Mouse (Mus musculus): ENCODE measurements around the gene 3110082I17Rik. TPM values are rescaled to one million over a fixed set of nuclear protein-coding genes. Genes with fewer than 3 reads are reported as not detected.
A peak's percentile ranks its signal among the peaks of the same experiment; 100 is the strongest.

The 3110082I17Rik gene
- polyA plus RNA-seq, 1 experiment from 2014 or later: 21.3 TPM

DNA sequence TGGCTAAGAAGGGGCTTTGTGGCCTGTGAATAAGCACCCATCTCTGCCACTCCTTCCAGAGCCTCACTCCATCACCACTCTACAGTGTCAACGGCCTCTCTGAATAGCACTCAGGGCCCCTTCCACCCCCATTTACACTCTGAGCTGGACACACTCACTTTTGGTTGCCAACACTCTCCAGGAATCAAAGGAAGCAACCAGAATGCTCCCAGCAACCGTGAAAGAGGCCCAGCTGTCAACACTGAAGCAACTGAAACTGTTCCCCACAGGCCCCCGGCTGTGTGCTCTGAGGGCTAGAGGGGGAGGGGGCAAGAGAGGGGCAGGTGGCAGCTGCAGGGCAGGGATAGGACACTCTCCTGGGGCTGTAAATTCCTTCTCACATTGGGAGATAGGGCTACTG lies 41.7 kb downstream of the 3110082I17Rik start:
- 9% methylated on average over 3 of the region's 3 CpGs for WGBS
- H3K4me1 ChIP-seq (replicated peaks): peaks cover 29% of the 10 kb centered on the region
- H3K27me3 ChIP-seq (replicated peaks): peaks cover 76% of the 10 kb centered on the region
- H3K27ac ChIP-seq (ENCODE audit: poor library complexity, severe bottlenecking): no peak overlapping the region
- H3K9me3 ChIP-seq (replicated peaks): peaks cover 7% of the 10 kb centered on the region; the same call in 1 of the 2 replicates
- peak overlapping the region; percentile 33 for H3K4me2 ChIP-seq
- H3K9ac ChIP-seq: peak overlapping the region; percentile 5; the same call in 1 of the 2 replicates
- 0 out of 2 replicates have a peak, but pooled peaks have one; percentile 50 for ATAC-seq (ENCODE audit: insufficient number of reproducible peaks, low FRiP score)
- H3K4me3 ChIP-seq: no peak overlapping the region
- no peaks in the 10 kb centered on the region for H3K36me3 ChIP-seq

DNA sequence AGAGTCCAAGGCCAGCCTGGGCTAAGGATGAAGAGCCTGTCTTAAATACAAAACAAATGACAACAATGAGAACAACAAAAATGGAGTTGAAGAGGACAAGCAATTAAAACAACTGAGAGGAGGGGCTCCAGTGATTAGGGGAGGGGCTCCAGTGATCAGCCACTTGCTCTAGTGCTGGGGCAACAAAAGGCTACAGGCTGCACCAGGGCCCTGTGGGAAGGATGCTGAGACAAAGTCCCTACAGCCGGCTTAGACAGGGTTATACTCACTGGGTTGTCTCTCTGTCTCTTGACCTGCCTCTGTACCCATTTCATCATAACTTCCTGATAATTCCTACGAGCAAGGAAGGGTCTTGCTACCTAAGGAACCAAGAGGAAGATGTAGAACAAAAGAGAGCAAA lies 42.2 kb downstream of the 3110082I17Rik start:
- no peak overlapping the region for H3K27ac ChIP-seq (ENCODE audit: poor library complexity, severe bottlenecking)

DNA sequence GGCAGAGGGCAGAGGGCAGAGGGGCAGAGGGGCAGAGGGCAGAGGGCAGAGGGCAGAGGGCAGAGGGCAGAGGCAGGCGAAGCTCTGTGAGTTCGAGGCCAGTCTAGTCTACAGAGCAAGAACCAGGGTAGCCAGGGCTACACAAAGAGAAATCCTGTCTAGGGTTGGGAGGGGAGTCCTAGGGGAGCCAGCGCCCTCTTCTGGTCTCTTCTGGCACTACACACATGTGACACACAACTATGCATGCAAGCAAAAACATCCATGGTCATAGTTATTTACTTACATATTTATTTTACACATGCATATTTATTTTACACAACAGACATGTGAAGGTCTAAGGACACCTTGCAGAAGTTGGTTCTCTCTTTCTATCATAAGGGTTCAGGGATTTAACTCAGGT lies 42.8 kb downstream of the 3110082I17Rik start:
- WGBS: 85% methylated on average over 3 of the region's 3 CpGs

More for the DNA sequence above, 42.2 kb downstream of the 3110082I17Rik start:
- no peak overlapping the region for H3K4me3 ChIP-seq
- ATAC-seq (ENCODE audit: insufficient number of reproducible peaks, low FRiP score): no peak
- peaks cover 74% of the 10 kb centered on the region for H3K27me3 ChIP-seq (replicated peaks)
- 0 out of 2 replicates have a peak overlapping the region, but pooled peaks have one; percentile 33 for H3K4me2 ChIP-seq
- peaks cover 26% of the 10 kb centered on the region for H3K4me1 ChIP-seq (replicated peaks)
- WGBS: 54% methylated on average over 2 of the region's 2 CpGs
- H3K9ac ChIP-seq: no peak overlapping the region
- no peaks in the 10 kb centered on the region for H3K36me3 ChIP-seq
- H3K9me3 ChIP-seq (replicated peaks): peaks cover 7% of the 10 kb centered on the region; the same call in 1 of the 2 replicates

DNA sequence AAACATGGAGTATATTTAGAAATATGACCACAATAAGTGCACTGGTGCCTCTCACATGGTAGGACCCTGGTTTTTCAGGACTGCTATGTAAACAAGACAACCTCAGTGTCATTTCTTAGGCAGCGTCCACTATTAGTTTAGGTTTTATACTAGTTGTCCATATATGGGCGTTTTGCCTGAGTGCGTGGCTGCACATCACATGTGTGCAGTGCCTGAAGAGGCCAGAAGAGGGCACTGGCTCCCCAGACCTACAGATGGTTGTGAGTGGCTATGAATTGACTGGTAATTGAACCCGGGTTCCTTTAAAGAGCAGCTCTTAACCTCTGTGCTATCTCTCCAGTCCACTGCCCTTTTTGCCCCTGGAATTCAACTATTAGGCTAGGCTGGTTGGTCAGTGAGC lies 43.4 kb downstream of the 3110082I17Rik start:
- WGBS: 91% methylated on average over 4 of the region's 4 CpGs
- H3K27me3 ChIP-seq (replicated peaks): peaks cover 77% of the 10 kb centered on the region

More for the DNA sequence above, 42.8 kb downstream of the 3110082I17Rik start:
- no peak for ATAC-seq (ENCODE audit: insufficient number of reproducible peaks, low FRiP score)
- H3K9me3 ChIP-seq (replicated peaks): peaks cover 7% of the 10 kb centered on the region; the same call in 1 of the 2 replicates
- no peak overlapping the region for H3K27ac ChIP-seq (ENCODE audit: poor library complexity, severe bottlenecking)
- no peak overlapping the region for H3K4me3 ChIP-seq
- H3K36me3 ChIP-seq: no peaks in the 10 kb centered on the region
- no peak overlapping the region for H3K4me2 ChIP-seq
- H3K4me1 ChIP-seq (replicated peaks): peaks cover 23% of the 10 kb centered on the region
- H3K27me3 ChIP-seq (replicated peaks): peaks cover 78% of the 10 kb centered on the region
- no peak overlapping the region for H3K9ac ChIP-seq

DNA sequence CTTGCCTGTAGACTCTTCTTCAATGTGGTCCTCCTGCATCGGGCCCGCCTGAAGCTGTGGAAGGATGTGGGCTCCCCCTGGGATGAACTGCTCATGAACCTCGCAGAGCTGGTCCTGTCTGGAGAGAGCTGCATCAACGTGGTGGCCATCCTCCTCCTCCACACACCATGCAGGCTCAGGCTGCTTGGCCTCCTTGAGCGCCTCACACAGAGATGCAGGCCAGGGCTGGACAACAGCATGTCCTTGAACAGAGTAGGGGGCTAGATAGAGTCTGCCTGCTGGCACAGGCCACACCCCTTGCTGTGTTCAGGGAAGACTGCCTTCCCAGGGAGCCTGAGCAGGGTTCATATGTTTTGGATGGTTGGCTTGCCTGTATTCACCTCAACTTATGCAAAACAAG lies 45.3 kb downstream of the 3110082I17Rik start:
- Histone ChIP-seq H3K9ac (no peak overlapping the region), H3K4me2 (no peak overlapping the region), H3K36me3 (no peaks in the 10 kb centered on the region), H3K27ac (ENCODE audit: poor library complexity, severe bottlenecking) (no peak overlapping the region), H3K4me1 (replicated peaks) (peaks cover 26% of the 10 kb centered on the region), H3K27me3 (replicated peaks) (peaks cover 72% of the 10 kb centered on the region), H3K4me3 (no peak overlapping the region), H3K9me3 (replicated peaks) (peaks cover 7% of the 10 kb centered on the region; the same call in 1 of the 2 replicates)
- 89% methylated on average over 5 of the region's 5 CpGs for WGBS
- ATAC-seq (ENCODE audit: insufficient number of reproducible peaks, low FRiP score): no peak

More for the DNA sequence above, 43.4 kb downstream of the 3110082I17Rik start:
- peaks cover 21% of the 10 kb centered on the region for H3K4me1 ChIP-seq (replicated peaks)
- no peaks in the 10 kb centered on the region for H3K36me3 ChIP-seq
- no peak overlapping the region for H3K9ac ChIP-seq
- no peak overlapping the region for H3K4me3 ChIP-seq
- peaks cover 7% of the 10 kb centered on the region; the same call in 1 of the 2 replicates for H3K9me3 ChIP-seq (replicated peaks)
- no peak for ATAC-seq (ENCODE audit: insufficient number of reproducible peaks, low FRiP score)
- no peak overlapping the region for H3K27ac ChIP-seq (ENCODE audit: poor library complexity, severe bottlenecking)
- no peak overlapping the region for H3K4me2 ChIP-seq

DNA sequence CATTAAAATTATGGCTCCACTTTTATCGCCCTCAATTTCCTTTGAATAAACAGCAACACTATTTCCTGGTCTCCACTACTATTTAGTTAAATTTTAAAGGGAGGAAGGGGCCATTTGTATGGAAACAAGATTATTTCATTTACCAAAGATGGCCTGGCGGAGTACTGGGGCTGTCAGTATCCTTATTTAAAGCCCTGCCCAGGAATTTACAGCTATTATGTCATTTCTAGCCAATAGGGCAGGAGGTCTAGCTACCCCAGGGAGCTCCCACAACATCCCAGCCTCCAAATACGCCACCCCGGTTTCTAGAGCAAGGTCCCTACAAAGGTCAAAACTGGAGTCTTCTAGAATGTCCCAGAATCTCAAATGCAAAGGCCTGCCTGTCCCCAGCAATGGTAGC lies 46.8 kb downstream of the 3110082I17Rik start:
- 86% methylated on average over 4 of the region's 4 CpGs for WGBS
- no peak overlapping the region for H3K9ac ChIP-seq
- no peak overlapping the region for H3K27ac ChIP-seq (ENCODE audit: poor library complexity, severe bottlenecking)
- peaks cover 30% of the 10 kb centered on the region for H3K4me1 ChIP-seq (replicated peaks)
- ATAC-seq (ENCODE audit: insufficient number of reproducible peaks, low FRiP score): no peak
- no peaks in the 10 kb centered on the region for H3K36me3 ChIP-seq
- H3K27me3 ChIP-seq (replicated peaks): peaks cover 66% of the 10 kb centered on the region
- H3K9me3 ChIP-seq (replicated peaks): peaks cover 7% of the 10 kb centered on the region; the same call in 1 of the 2 replicates
- no peak overlapping the region for H3K4me2 ChIP-seq
- H3K4me3 ChIP-seq: no peak overlapping the region

DNA sequence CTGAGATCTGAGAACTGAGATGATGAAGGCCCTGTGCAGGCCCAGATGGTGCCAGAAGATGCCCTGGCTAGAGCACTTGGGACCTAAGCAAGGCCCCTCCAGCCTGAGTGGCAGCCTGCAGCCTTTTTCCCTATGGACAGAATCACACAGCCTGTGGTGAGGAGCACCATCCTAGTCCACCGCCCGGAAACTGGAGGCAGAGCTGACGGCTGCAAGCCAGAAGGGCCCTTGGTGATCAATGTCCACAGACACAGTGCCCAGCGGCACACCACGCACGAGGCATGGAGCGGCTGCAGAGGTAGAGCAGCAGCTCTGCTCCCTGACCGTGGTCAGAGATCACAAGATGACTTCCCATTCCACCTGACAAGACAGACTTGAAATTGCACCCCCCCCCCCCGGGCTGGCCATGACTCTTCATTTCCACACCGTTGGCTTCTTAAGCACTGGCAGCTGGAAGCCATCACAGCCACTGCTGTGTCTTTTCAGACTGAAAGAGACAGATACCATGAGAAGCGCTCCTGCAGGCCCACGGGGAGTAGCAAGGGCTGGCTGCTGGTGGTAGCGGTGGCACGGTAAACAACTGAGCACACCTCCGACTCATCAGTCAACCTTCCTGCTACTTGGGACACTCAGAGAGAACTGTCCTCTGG lies 48.5 kb downstream of the 3110082I17Rik start:
- 63% methylated on average over 15 of the region's 15 CpGs for WGBS
- no peak overlapping the region for H3K27ac ChIP-seq (ENCODE audit: poor library complexity, severe bottlenecking)
- no peak overlapping the region for H3K9ac ChIP-seq
- no peaks in the 10 kb centered on the region for H3K36me3 ChIP-seq
- ATAC-seq (ENCODE audit: insufficient number of reproducible peaks, low FRiP score): no peak
- H3K4me3 ChIP-seq: no peak overlapping the region
- H3K9me3 ChIP-seq (replicated peaks): no peaks in the 10 kb centered on the region
- H3K4me1 ChIP-seq (replicated peaks): peaks cover 27% of the 10 kb centered on the region
- no peak overlapping the region for H3K4me2 ChIP-seq
- H3K27me3 ChIP-seq (replicated peaks): peaks cover 62% of the 10 kb centered on the region

DNA sequence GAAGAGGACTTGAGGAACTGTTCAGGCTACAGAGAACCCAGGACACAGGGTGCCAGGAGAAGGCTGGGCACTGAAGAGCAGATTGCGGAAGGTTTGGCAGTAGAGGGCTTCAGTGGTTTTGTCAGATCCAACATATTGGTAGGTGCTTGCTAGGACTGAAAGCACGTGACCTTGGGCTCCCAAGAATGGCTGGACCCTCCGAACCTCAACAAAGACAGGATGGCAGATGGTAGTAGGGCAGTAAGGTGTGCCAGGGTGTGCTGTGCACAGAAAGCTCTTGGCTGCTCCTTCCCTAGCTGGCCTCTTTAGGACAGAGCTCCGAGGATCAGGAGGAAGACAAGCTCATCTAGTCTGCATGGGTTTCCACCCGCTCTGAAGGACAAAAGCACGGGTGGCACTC lies 49.2 kb downstream of the 3110082I17Rik start:
- Histone ChIP-seq H3K4me2 (no peak overlapping the region), H3K36me3 (no peaks in the 10 kb centered on the region), H3K4me1 (replicated peaks) (peaks cover 30% of the 10 kb centered on the region), H3K27me3 (replicated peaks) (peaks cover 56% of the 10 kb centered on the region), H3K9ac (no peak overlapping the region), H3K4me3 (no peak overlapping the region), H3K27ac (ENCODE audit: poor library complexity, severe bottlenecking) (no peak overlapping the region), H3K9me3 (replicated peaks) (no peaks in the 10 kb centered on the region)
- ATAC-seq (ENCODE audit: insufficient number of reproducible peaks, low FRiP score): no peak
- 89% methylated on average over 6 of the region's 6 CpGs for WGBS

DNA sequence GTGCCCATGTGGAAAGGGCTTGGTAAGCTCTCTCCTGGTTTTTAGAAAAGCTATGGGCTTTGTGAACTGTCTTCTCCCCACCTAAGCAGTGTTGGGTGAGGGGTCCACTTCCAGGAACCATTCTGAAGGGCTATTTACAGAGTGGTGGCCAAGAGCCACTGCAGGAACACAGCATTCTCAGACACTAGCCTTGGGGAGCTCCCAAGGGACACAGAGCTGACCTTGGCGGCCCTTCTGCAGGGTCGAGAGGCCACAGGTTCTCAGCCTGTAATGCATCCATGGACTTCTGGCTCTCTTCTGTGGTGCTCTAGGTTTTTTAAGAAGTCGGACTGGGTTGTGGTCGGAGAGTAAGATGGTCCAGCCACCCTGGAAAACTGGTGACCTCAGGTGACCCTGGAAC lies 50.3 kb downstream of the 3110082I17Rik start:
- H3K9me3 ChIP-seq (replicated peaks): no peaks in the 10 kb centered on the region
- 75% methylated on average over 4 of the region's 4 CpGs for WGBS
- no peak overlapping the region for H3K4me3 ChIP-seq
- H3K27ac ChIP-seq (ENCODE audit: poor library complexity, severe bottlenecking): no peak overlapping the region
- no peak for ATAC-seq (ENCODE audit: insufficient number of reproducible peaks, low FRiP score)
- peaks cover 40% of the 10 kb centered on the region for H3K4me1 ChIP-seq (replicated peaks)
- H3K36me3 ChIP-seq: no peaks in the 10 kb centered on the region
- no peak overlapping the region for H3K4me2 ChIP-seq
- no peak overlapping the region for H3K9ac ChIP-seq
- H3K27me3 ChIP-seq (replicated peaks): peaks cover 45% of the 10 kb centered on the region

DNA sequence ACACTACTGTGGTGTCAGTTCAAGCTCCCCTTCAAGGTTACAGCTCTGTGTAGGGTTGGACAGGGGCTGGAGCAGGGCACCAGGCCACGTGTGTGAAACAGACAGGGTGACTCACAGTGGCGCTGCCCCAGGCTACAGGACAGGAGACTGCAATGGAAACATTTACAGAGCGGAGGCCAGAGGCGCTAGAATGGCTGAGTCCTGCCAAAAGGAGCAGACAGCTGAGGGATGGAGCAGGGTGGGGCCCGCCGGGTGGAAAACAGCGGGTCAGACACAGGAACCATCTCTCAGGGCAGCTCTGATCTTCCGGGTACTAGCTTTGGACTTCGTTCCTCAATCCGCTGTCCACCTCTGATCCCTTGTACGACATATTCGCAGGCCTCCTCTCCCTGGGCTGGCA lies 50.9 kb downstream of the 3110082I17Rik start:
- WGBS: 55% methylated on average over 12 of the region's 12 CpGs
- no peaks in the 10 kb centered on the region for H3K9me3 ChIP-seq (replicated peaks)
- H3K36me3 ChIP-seq: no peaks in the 10 kb centered on the region
- H3K4me3 ChIP-seq: no peak overlapping the region
- peaks cover 39% of the 10 kb centered on the region for H3K27me3 ChIP-seq (replicated peaks)
- ATAC-seq (ENCODE audit: insufficient number of reproducible peaks, low FRiP score): peak; percentile 68
- no peak overlapping the region for H3K4me2 ChIP-seq
- H3K4me1 ChIP-seq (replicated peaks): peaks cover 44% of the 10 kb centered on the region
- H3K9ac ChIP-seq: no peak overlapping the region
- peak overlapping the region; percentile 34; the same call in 1 of the 2 replicates for H3K27ac ChIP-seq (ENCODE audit: poor library complexity, severe bottlenecking)

DNA sequence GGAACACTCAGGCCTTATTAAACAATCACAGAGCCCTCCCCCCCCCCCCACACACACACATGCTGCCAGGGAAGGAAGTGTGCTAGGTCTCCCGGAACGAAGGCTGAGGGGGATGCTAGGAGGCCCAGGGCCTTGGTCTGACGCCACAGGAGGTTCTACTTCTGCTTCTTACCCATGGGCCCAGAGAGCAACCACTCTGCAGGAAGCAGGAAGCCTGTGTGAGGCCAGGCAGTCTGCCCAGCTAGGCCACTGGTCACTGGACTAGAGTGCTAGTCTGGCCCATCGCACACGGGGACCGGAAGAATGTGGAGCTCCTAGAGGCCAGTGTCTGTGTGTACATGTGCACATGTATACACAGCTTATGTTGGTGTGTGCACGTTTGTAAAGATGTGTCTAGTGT lies 51.8 kb downstream of the 3110082I17Rik start:
- ATAC-seq (ENCODE audit: insufficient number of reproducible peaks, low FRiP score): no peak
- H3K27me3 ChIP-seq (replicated peaks): peaks cover 30% of the 10 kb centered on the region
- 78% methylated on average over 7 of the region's 7 CpGs for WGBS

More for the DNA sequence above, 51.8 kb downstream of the 3110082I17Rik start:
- Histone ChIP-seq H3K9ac (no peak overlapping the region), H3K4me1 (replicated peaks) (peaks cover 44% of the 10 kb centered on the region), H3K36me3 (no peaks in the 10 kb centered on the region), H3K4me2 (no peak overlapping the region), H3K27ac (ENCODE audit: poor library complexity, severe bottlenecking) (no peak overlapping the region), H3K9me3 (replicated peaks) (no peaks in the 10 kb centered on the region), H3K4me3 (no peak overlapping the region)
